In genomic region chr11:115506586-115506985, GRCm38 (mm10) we compare ENCODE assay signal across 18 mouse cellular contexts. TPM values are rescaled to one million over a fixed set of nuclear protein-coding genes. Genes with fewer than 3 reads are reported as not detected.
DNase-seq lines count a peak whose midpoint lies in the region; ATAC-seq lines count a peak whose summit lies in the region.
"Had no signal": no experiment of that assay in that cellular context is flagged by ENCODE, and none has a peak within 500 bp of the region (broad histone marks: within the 10 kb centered on the region; RNA-seq: fewer than 3 reads in every experiment).

No protein-coding gene starts in this region.

- H3K36me3 ChIP-seq in heart, embryonic 10.5 days: peaks cover 43% of the 10 kb centered on the region
- peaks cover 43% of the 10 kb centered on the region for H3K36me3 ChIP-seq in megakaryocyte, embryonic 14.5 days (replicated peaks; ENCODE audit: low read length)

- peaks cover 55% of the 10 kb centered on the region for H3K4me1 ChIP-seq in heart, embryonic 10.5 days
- H3K4me1 ChIP-seq in megakaryocyte, embryonic 14.5 days: peaks cover 88% of the 10 kb centered on the region

- 0 out of 2 replicates have a peak overlapping the region, but pooled peaks have one; percentile 6 for H3K4me3 ChIP-seq in heart, embryonic 10.5 days
- peak overlapping the region; percentile 86 for H3K4me3 ChIP-seq in megakaryocyte, embryonic 14.5 days (replicated peaks)
- H3K4me3 ChIP-seq: forebrain, embryonic 12.5 days had no signal

- intact Hi-C loops in heart, postnatal 25 days (cut with DNase I): no loop called here

- 41% methylated on average over 3 of the region's 3 CpGs for WGBS in heart, embryonic 10.5 days

- DNase-seq in heart, embryonic 10.5 days (ENCODE audit: low spot score): no peak
- no peak for DNase-seq in heart, postnatal 25 days (ENCODE audit: low spot score)
- no peak for DNase-seq in cerebellum, postnatal 14 days
- DNase-seq in cerebellum, adult 11 months: no peak
- DNase-seq: adrenal gland, adult 2 months; cerebellum, postnatal 10 days; heart, adult 11 months; lung, adult 2 months; right cerebral cortex, postnatal 25 days had no signal

- no peaks in the 10 kb centered on the region for H3K9me3 ChIP-seq in heart, embryonic 10.5 days
- no peaks in the 10 kb centered on the region for H3K9me3 ChIP-seq in megakaryocyte, embryonic 14.5 days
- H3K9me3 ChIP-seq: forebrain, embryonic 12.5 days had no signal

- H3K27ac ChIP-seq in heart, embryonic 10.5 days: peak overlapping the region; percentile 56; the same call in 1 of the 2 replicates
- H3K27ac ChIP-seq: forebrain, embryonic 12.5 days had no signal

- no peak for ATAC-seq in megakaryocyte, adult 5-6 weeks (ENCODE audit: poor library complexity, severe bottlenecking)
- peak; percentile 81 for ATAC-seq in erythroid progenitor cell, adult 5-6 weeks (replicated peaks; ENCODE audit: low FRiP score, poor library complexity, severe bottlenecking)
- ATAC-seq in megakaryocyte-erythroid progenitor cell, adult 5-6 weeks (replicated peaks; ENCODE audit: low FRiP score, low TSS enrichment, poor library complexity, severe bottlenecking): peak; percentile 75
- ATAC-seq: inflammation-experienced regulatory T-cells, adult 6 months had no signal

- no peaks in the 10 kb centered on the region for H3K27me3 ChIP-seq in heart, embryonic 10.5 days (ENCODE audit: insufficient read depth, poor library complexity, severe bottlenecking)
- no peaks in the 10 kb centered on the region for H3K27me3 ChIP-seq in megakaryocyte, embryonic 14.5 days (replicated peaks)
- H3K27me3 ChIP-seq: forebrain, embryonic 12.5 days had no signal

RNA-seq across cellular contexts. Expression of gene Jpt1, which starts 7.6 kb away (rescaled TPM):
- 451 and 471 TPM in 2 replicates for polyA plus RNA-seq in heart, embryonic 10.5 days (2016; fragmentation: Nextera tagmentation; extraction: Ambion mirVana)
- total RNA-seq in heart, postnatal 25 days (2021): 100 to 1,000 TPM; 121 to 135 TPM
- 334 and 807 TPM in 2 replicates for polyA plus RNA-seq in megakaryocyte, embryonic 14.5 days (2012; ENCODE audit: insufficient read depth, low replicate concordance)
- 211 and 220 TPM in 2 replicates for total RNA-seq in megakaryocyte, adult 5-6 weeks (2015)
- 181 and 183 TPM in 2 replicates for total RNA-seq in megakaryocyte, adult 5-6 weeks (2017)
- 168 and 177 TPM in 2 replicates for total RNA-seq in erythroid progenitor cell, adult 5-6 weeks (2015; ENCODE audit: low replicate concordance)
- 225 and 235 TPM in 2 replicates for total RNA-seq in erythroid progenitor cell, adult 5-6 weeks (2017; ENCODE audit: low replicate concordance)
- total RNA-seq in megakaryocyte-erythroid progenitor cell, adult 5-6 weeks (2014; fragmentation: Nextera tagmentation): 167 and 191 TPM in 2 replicates
- total RNA-seq in megakaryocyte-erythroid progenitor cell, adult 5-6 weeks (2017): 122 and 142 TPM in 2 replicates

RNA-seq across cellular contexts. Expression of gene Nt5c, which starts 14.9 kb away (rescaled TPM):
- 79.3 and 95.0 TPM in 2 replicates for polyA plus RNA-seq in heart, embryonic 10.5 days (2016; fragmentation: Nextera tagmentation; extraction: Ambion mirVana)
- 10 to 100 TPM; 13.9 to 14.9 TPM for total RNA-seq in heart, postnatal 25 days (2021)
- polyA plus RNA-seq in megakaryocyte, embryonic 14.5 days (2012; ENCODE audit: insufficient read depth, low replicate concordance): 84.5 and 173 TPM in 2 replicates
- 80.9 and 84.8 TPM in 2 replicates for total RNA-seq in megakaryocyte, adult 5-6 weeks (2015)
- 104 and 113 TPM in 2 replicates for total RNA-seq in megakaryocyte, adult 5-6 weeks (2017)
- 13.0 and 22.3 TPM in 2 replicates for total RNA-seq in erythroid progenitor cell, adult 5-6 weeks (2015; ENCODE audit: low replicate concordance)
- total RNA-seq in erythroid progenitor cell, adult 5-6 weeks (2017; ENCODE audit: low replicate concordance): 9.8 and 37.2 TPM in 2 replicates
- 81.6 and 117 TPM in 2 replicates for total RNA-seq in megakaryocyte-erythroid progenitor cell, adult 5-6 weeks (2014; fragmentation: Nextera tagmentation)
- 79.8 and 101 TPM in 2 replicates for total RNA-seq in megakaryocyte-erythroid progenitor cell, adult 5-6 weeks (2017)

RNA-seq across cellular contexts. Expression of gene Sumo2, which starts 29.5 kb away (rescaled TPM):
- 713 and 931 TPM in 2 replicates for polyA plus RNA-seq in heart, embryonic 10.5 days (2016; fragmentation: Nextera tagmentation; extraction: Ambion mirVana)
- 100 to 1,000 TPM; 165 to 177 TPM for total RNA-seq in heart, postnatal 25 days (2021)
- polyA plus RNA-seq in megakaryocyte, embryonic 14.5 days (2012; ENCODE audit: insufficient read depth, low replicate concordance): 187 and 368 TPM in 2 replicates
- total RNA-seq in megakaryocyte, adult 5-6 weeks (2015): 507 and 587 TPM in 2 replicates
- 367 and 413 TPM in 2 replicates for total RNA-seq in megakaryocyte, adult 5-6 weeks (2017)
- 450 and 609 TPM in 2 replicates for total RNA-seq in erythroid progenitor cell, adult 5-6 weeks (2015; ENCODE audit: low replicate concordance)
- 286 and 389 TPM in 2 replicates for total RNA-seq in erythroid progenitor cell, adult 5-6 weeks (2017; ENCODE audit: low replicate concordance)
- 541 and 596 TPM in 2 replicates for total RNA-seq in megakaryocyte-erythroid progenitor cell, adult 5-6 weeks (2014; fragmentation: Nextera tagmentation)
- total RNA-seq in megakaryocyte-erythroid progenitor cell, adult 5-6 weeks (2017): 518 and 674 TPM in 2 replicates

RNA-seq across cellular contexts. Expression of gene Armc7, which starts 31.1 kb away (rescaled TPM):
- polyA plus RNA-seq in heart, embryonic 10.5 days (2016; fragmentation: Nextera tagmentation; extraction: Ambion mirVana): 5.4 and 7.6 TPM in 2 replicates
- 1 to 10 TPM; 1.4 to 2.3 TPM for total RNA-seq in heart, postnatal 25 days (2021)
- 20.7 and 36.2 TPM in 2 replicates for polyA plus RNA-seq in megakaryocyte, embryonic 14.5 days (2012; ENCODE audit: insufficient read depth, low replicate concordance)
- 17.2 and 18.5 TPM in 2 replicates for total RNA-seq in megakaryocyte, adult 5-6 weeks (2015)
- 19.8 and 38.6 TPM in 2 replicates for total RNA-seq in megakaryocyte, adult 5-6 weeks (2017)
- 1.8 TPM in 1 of 2 replicates, not detected in the other for total RNA-seq in erythroid progenitor cell, adult 5-6 weeks (2015; ENCODE audit: low replicate concordance)
- 2.7 TPM in 2 replicates for total RNA-seq in erythroid progenitor cell, adult 5-6 weeks (2017; ENCODE audit: low replicate concordance)
- total RNA-seq in megakaryocyte-erythroid progenitor cell, adult 5-6 weeks (2014; fragmentation: Nextera tagmentation): 4.2 and 10.1 TPM in 2 replicates
- 8.3 and 8.7 TPM in 2 replicates for total RNA-seq in megakaryocyte-erythroid progenitor cell, adult 5-6 weeks (2017)

RNA-seq across cellular contexts. Expression of gene Slc16a5, which starts 44.3 kb away (rescaled TPM):
- 0.33 and 0.36 TPM in 2 replicates for polyA plus RNA-seq in heart, embryonic 10.5 days (2016; fragmentation: Nextera tagmentation; extraction: Ambion mirVana)
- not detected for total RNA-seq in heart, postnatal 25 days (2021)
- polyA plus RNA-seq in megakaryocyte, embryonic 14.5 days (2012; ENCODE audit: insufficient read depth, low replicate concordance): not detected in 2 replicates
- total RNA-seq in megakaryocyte, adult 5-6 weeks (2015): 0.09 and 0.42 TPM in 2 replicates
- 0.08 and 0.15 TPM in 2 replicates for total RNA-seq in megakaryocyte, adult 5-6 weeks (2017)
- total RNA-seq in erythroid progenitor cell, adult 5-6 weeks (2015; ENCODE audit: low replicate concordance): not detected in 2 replicates
- 1.0 TPM in 1 of 2 replicates, not detected in the other for total RNA-seq in erythroid progenitor cell, adult 5-6 weeks (2017; ENCODE audit: low replicate concordance)
- not detected in 2 replicates for total RNA-seq in megakaryocyte-erythroid progenitor cell, adult 5-6 weeks (2014; fragmentation: Nextera tagmentation)
- total RNA-seq in megakaryocyte-erythroid progenitor cell, adult 5-6 weeks (2017): not detected in 2 replicates
- total RNA-seq: left cerebral cortex, postnatal 25 days had no signal
- polyA plus RNA-seq: adrenal gland, adult 2 months; brain, embryonic 14.5 days; embryonic facial prominence, embryonic 11.5 days; forebrain, embryonic 12.5 days had no signal
